Mouse (Mus musculus) bone marrow macrophage, adult 2 months (primary cell): ENCODE data around the gene Mms19. TPM values are rescaled to one million over a fixed set of nuclear protein-coding genes. Genes with fewer than 3 reads are reported as not detected.

Experiments used
- H3K27ac ChIP-seq: 2 replicates; pipeline ENCODE4 v1.5.1; 2012; ENCODE audit warnings: low read depth, low read length; ENCODE audit not compliant: insufficient read depth
- H3K4me1 ChIP-seq: 2 replicates; pipeline ENCODE4 v1.6.1; 2012; ENCODE audit warnings: low read length; ENCODE audit not compliant: control insufficient read depth, insufficient read depth
- H3K4me3 ChIP-seq: 2 replicates; pipeline ENCODE4 v1.5.1; 2012; ENCODE audit warnings: mild to moderate bottlenecking, low read length, moderate library complexity; ENCODE audit not compliant: insufficient read depth
- CTCF ChIP-seq: IDR thresholded peaks from 2 replicates; pipeline ENCODE4 v1.5.1; 2012; ENCODE audit warnings: low read depth, mild to moderate bottlenecking, low read length, moderate library complexity
- POLR2A ChIP-seq: IDR thresholded peaks from 2 replicates; pipeline ENCODE4 v1.6.1; 2012; ENCODE audit warnings: mild to moderate bottlenecking, low read depth, low read length, borderline replicate concordance
- polyA plus RNA-seq: library from polyadenylated mRNA; stranded (reverse); fragments of >200 nt; gene quantifications from 2 replicates; pipeline ENCODE4 v1.2.4, GENCODE M21; 2012; ENCODE audit not compliant: missing spikeins, insufficient read depth, insufficient read length

Gene Mms19
- polyA plus RNA-seq, result 43.7 and 57.0 TPM in 2 replicates

GRCm38 (mm10) chr19:41980819-41981594 is at the start of gene Mms19:
TSS of gene Mms19 (minus strand) at chr19:41981157.
- Histone ChIP-seq H3K4me1 (peaks cover 28% of the 10 kb centered on the region), H3K27ac (peak within 1 kb of the TSS; percentile 75), H3K4me3 (peak within 1 kb of the TSS; percentile 90)
- peak; percentile 33; the same call in 1 of the 2 replicates for TF ChIP-seq CTCF
- TF ChIP-seq POLR2A, result 0 out of 2 replicates have a peak, but pooled peaks have one; percentile 74

- peak; percentile 70 for TF ChIP-seq CTCF
- TF ChIP-seq POLR2A, result no peak
- H3K4me1 ChIP-seq, result peaks cover 24% of the 10 kb centered on the region
- no peak overlapping the region for H3K27ac ChIP-seq
- H3K4me3 ChIP-seq, result no peak overlapping the region
Observed at GRCm38 (mm10) chr19:42026158-42026557, 45.2 kb upstream of the Mms19 start.

- Histone ChIP-seq H3K4me1 (peaks cover 54% of the 10 kb centered on the region), H3K27ac (peak overlapping the region; percentile 22)
Observed at GRCm38 (mm10) chr19:42022542-42022848, 41.5 kb upstream of the Mms19 start.

DNA sequence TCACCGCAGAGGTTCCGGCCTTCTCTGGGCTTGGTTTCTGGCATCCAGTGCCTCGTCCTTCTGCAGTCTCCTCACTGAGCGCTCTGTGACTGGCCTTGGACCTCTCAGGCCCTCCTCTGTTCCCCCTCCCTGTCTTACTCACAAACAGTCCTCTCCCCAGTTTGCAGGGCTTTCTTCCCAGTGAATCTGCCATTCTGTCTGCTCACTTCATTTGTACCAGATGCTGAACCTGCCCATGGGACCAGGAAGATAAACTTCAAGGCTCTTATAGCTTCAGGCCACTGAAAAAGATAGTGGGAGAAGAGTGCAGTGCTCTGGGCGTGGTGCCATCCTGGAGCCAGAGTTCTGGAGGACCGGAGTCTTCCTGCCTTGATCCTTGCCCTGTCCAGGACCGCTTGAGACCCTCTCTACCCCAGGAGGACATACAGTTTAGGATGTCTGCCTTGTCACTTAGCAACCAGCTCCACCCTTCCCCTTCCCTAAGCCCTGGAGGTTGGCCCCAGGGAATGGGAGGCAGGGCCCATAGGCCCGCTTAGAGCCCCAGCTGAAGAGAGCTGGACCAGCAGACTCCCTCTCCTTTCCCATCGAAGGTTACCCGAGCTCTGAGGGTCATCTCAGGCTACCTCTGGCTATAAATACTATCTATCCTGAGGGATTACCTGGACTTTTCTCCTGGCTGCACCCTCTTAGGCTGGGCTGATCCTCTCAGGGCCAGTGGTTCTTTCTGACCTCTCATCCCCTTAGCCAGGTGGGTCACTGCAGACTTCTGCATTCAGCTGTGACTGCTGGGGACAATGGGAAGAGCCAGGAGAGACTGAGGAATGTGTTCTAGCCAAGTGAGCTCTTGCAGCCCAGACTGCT is 41.0 kb upstream of the Mms19 start:
- peaks cover 60% of the 10 kb centered on the region for H3K4me1 ChIP-seq
- no peak overlapping the region for H3K4me3 ChIP-seq
- H3K27ac ChIP-seq, result peak overlapping the region; percentile 22
- TF ChIP-seq POLR2A (no peak), CTCF (no peak)

More at GRCm38 (mm10) chr19:42022542-42022848, 41.5 kb upstream of the Mms19 start:
- TF ChIP-seq POLR2A (no peak), CTCF (no peak)
- no peak overlapping the region for H3K4me3 ChIP-seq

GRCm38 (mm10) chr19:42019011-42019522 is 38.1 kb upstream of the Mms19 start:
- H3K27ac ChIP-seq, result peak overlapping the region; percentile 80
- peaks cover 72% of the 10 kb centered on the region for H3K4me1 ChIP-seq
- TF ChIP-seq POLR2A (no peak), CTCF (no peak)
- H3K4me3 ChIP-seq, result peak overlapping the region; percentile 2; the same call in 1 of the 2 replicates

DNA sequence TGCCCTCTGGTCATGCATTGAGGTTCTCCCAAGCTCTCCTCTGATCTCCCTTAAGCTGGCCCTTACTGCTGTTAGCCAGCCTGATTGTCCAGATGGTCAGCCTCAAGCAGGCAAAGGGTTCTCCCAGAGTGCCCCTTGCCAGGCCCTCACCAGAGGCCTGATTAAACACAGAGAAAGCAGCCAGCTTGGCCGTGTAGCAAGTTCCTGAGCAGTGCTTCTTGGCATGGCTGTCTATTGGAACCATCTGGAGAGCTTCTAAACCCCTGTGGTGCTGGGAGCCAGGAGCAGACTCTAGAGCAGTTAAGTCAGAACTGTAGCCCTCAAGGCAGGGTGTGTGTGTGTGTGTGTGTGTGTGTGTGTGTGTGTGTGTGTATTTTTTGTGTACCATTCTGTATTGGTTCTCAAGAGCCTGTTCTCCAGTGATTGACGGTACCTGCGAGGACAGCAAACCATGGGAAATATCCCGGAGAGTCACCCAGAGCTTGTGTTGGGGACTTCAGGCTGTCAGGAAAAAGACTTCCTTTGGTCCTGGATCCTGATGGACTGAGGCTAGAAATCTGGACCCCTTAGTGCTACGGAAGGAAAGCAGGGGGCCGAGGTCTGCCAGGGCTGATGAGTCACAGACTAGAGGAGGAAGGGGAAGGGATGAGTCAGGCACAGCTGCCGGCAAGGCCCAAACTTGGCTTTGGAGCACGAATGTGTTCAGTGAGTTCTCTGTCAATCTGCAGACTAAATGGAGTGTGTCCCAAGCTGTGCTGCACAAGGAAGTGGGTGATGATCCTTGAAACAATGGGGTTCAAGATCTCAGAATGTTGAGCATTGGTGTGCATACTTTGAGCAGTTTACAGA is 36.7 kb upstream of the Mms19 start:
- Histone ChIP-seq H3K27ac (peak overlapping the region; percentile 80), H3K4me1 (peaks cover 61% of the 10 kb centered on the region), H3K4me3 (peak overlapping the region; percentile 37)
- TF ChIP-seq CTCF (no peak), POLR2A (no peak)

DNA sequence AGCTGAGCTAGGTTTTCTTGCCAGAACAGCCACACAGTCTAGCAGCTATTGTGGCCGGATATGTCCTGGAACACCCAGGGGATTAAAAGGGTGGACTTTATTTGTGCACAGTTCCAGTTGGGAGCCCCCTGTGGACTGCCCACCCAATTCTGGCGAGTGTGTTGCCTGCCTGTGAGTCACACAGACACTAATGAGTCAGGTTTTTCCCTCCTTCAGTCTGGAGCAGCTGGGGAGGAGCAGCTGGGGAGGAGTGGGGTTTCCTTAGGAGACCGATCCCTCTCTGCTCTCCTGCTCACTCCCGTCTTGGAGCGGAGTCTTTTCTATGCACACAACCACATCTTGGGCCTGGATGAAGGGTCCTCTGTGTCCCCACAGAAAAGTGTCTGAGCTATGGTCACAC is 35.9 kb upstream of the Mms19 start:
- peaks cover 54% of the 10 kb centered on the region for H3K4me1 ChIP-seq
- peak overlapping the region; percentile 37; the same call in 1 of the 2 replicates for H3K4me3 ChIP-seq
- TF ChIP-seq CTCF (no peak), POLR2A (no peak)
- peak overlapping the region; percentile 80 for H3K27ac ChIP-seq

DNA sequence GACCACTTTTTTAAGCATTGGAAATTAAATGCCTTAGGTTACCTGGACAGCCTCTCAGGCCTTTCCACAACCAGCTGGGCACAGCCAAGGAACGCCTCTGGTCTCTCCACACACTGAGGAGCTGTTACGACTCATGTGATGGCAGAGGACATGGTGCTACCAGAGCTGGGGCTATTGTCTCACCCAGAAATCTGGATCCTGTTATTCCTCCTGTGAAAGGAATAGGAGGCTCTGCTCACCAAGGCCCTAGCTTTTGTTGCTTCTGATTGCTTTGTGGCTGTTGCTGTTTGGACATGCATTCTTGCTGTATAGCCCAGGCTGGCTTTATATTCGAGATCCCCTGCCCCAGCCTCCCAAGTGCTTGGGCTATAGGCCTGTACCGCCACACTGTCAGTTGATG is 35.3 kb upstream of the Mms19 start:
- H3K27ac ChIP-seq, result peak overlapping the region; percentile 80
- TF ChIP-seq POLR2A, result no peak
- TF ChIP-seq CTCF, result no peak
- H3K4me1 ChIP-seq, result peaks cover 50% of the 10 kb centered on the region
- no peak overlapping the region for H3K4me3 ChIP-seq

GRCm38 (mm10) chr19:42015001-42015400 is 34.0 kb upstream of the Mms19 start:
- no peak overlapping the region for H3K27ac ChIP-seq
- no peak overlapping the region for H3K4me3 ChIP-seq
- H3K4me1 ChIP-seq, result peaks cover 41% of the 10 kb centered on the region
- TF ChIP-seq CTCF, result no peak
- TF ChIP-seq POLR2A, result no peak
